Mouse (Mus musculus) MEL (cell line): ENCODE results near the gene Mogat2.

Source experiments
- CHD1 ChIP-seq: IDR thresholded peaks from 2 replicates; pipeline ENCODE4 v1.6.1; 2012; ENCODE audit warnings: low read depth, mild to moderate bottlenecking, inconsistent platforms, low read length, improper control_type of control experiment
- CTCF ChIP-seq, 3 experiments: IDR thresholded peaks in 2 of 3; conservative IDR thresholded peaks in 1 of 3; 2 replicates each; pipeline ENCODE4 v1.5.1; 2011 to 2012; ENCODE audit warnings: low read length in 3 of 3, low read depth in 2 of 3, mild to moderate bottlenecking in 2 of 3, improper control_type of control experiment in 1 of 3, inconsistent platforms in 1 of 3, mixed read lengths in 1 of 3, moderate library complexity in 1 of 3; ENCODE audit not compliant: control insufficient read depth in 1 of 3, insufficient read depth in 1 of 3, poor library complexity in 1 of 3, severe bottlenecking in 1 of 3
- NRF1 ChIP-seq: IDR thresholded peaks from 2 replicates; pipeline ENCODE4 v1.6.1; 2014; ENCODE audit warnings: low read depth, mild to moderate bottlenecking, inconsistent platforms, low read length, improper control_type of control experiment, moderate library complexity; ENCODE audit not compliant: poor library complexity, insufficient read depth, severe bottlenecking
- POLR2A ChIP-seq, 2 experiments: IDR thresholded peaks; 2 replicates each; pipeline ENCODE4 v1.6.1; 2011 to 2012; ENCODE audit warnings: low read length in 2 of 2, mild to moderate bottlenecking in 2 of 2, control low read depth in 1 of 2, improper control_type of control experiment in 1 of 2, low read depth in 1 of 2, moderate library complexity in 1 of 2; ENCODE audit not compliant: control insufficient read depth in 1 of 2, insufficient read depth in 1 of 2, poor library complexity in 1 of 2
- TAL1 ChIP-seq: IDR thresholded peaks from 2 replicates; pipeline ENCODE4 v1.6.1; 2012; ENCODE audit warnings: mild to moderate bottlenecking, inconsistent platforms, low read length, moderate library complexity, mixed read lengths

DNA sequence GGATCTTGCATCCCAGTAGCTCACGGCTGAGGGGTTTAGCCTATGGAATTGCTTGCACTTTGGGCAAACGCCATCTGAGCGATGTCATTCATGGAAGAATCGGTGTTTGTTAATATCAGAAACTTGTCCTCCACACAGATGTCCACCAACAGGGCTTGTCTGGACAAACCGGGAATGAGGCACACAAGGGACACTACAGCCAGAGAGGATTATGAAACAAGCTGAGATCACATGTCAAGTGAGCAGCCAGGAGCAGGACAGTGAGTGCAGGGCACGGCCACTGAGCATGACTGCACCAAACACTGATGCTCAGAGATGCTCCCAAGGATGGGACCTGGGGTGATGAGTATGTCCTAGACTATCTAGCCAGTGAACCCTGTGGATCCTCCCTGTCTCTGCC lies 13.0 kb downstream of the Mogat2 start:
- TF ChIP-seq CTCF (IDR thresholded peaks at IDR 0.05 in 2 of 3, conservative IDR thresholded peaks at IDR 0.05 in 1 of 3; ENCODE audit: control insufficient read depth in 1 of 3, insufficient read depth in 1 of 3, low read depth in 2 of 3, low read length in 3 of 3, poor library complexity in 1 of 3, severe bottlenecking in 1 of 3) = no peak
- TF ChIP-seq NRF1 = no peak
- TF ChIP-seq POLR2A (IDR thresholded peaks at IDR 0.05; ENCODE audit: control insufficient read depth in 1 of 2, insufficient read depth in 1 of 2, low read depth in 1 of 2, low read length in 2 of 2, poor library complexity in 1 of 2) = no peak
- TF ChIP-seq CHD1 = no peak
- no peak for TF ChIP-seq TAL1
